Mouse (Mus musculus) gonadal fat pad, adult 2 months (tissue): ENCODE data around the gene Kank2. TPM values are rescaled to one million over a fixed set of nuclear protein-coding genes. Genes with fewer than 3 reads are reported as not detected.

Experiments used
- DNase-seq: peaks from one replicate; pipeline ENCODE4 v3.0.0-alpha.2; 2012; ENCODE audit warnings: low read depth
- polyA plus RNA-seq: library from polyadenylated mRNA; depleted of rRNA; stranded (reverse); fragments of >200 nt; gene quantifications from 2 replicates; pipeline ENCODE4 v1.2.3, GENCODE M21; 2012; rRNA removed

The Kank2 gene
- 29.5 and 33.5 TPM in 2 replicates for polyA plus RNA-seq

DNA sequence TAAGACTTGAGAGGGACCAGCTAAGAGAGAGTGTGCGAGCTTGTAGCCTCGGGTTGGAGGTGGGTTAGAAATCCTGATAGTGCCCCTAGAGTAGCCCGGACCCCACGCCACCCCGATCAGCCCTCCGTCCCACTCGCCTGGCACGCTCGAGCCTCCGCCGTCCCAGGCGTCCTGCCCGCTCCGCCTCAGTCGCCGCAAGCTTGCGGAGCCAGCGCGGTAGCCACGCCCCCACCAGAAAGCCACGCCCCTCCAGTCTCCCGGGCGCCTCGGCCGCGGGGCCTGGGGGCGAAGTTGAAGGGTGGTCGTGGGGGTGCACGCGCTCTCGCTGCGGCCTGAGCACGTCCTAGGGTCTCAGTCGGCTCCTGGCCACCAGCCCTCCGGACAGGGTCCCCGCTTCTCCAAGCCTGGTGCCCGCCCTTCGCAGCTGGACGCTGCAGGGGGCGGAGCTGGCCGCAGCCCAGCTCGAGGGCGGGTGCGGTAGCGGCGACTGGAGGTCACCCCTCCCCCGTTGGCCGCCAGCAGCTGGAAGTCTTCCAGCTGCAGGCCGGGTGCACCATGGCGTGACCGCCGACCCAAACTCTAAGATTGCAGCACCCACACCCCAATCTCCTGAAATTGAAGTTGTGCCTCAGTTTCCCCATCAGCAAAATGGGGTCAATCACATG is at the start of gene Kank2:
TSS of gene Kank2 (minus strand) at position 400 of the 665 bp plus-strand sequence.
- DNase-seq, result no peak

GRCm38 (mm10) chr9:21847926-21848325 is 49.4 kb upstream of the Kank2 start:
- DNase-seq, result no peak

DNA sequence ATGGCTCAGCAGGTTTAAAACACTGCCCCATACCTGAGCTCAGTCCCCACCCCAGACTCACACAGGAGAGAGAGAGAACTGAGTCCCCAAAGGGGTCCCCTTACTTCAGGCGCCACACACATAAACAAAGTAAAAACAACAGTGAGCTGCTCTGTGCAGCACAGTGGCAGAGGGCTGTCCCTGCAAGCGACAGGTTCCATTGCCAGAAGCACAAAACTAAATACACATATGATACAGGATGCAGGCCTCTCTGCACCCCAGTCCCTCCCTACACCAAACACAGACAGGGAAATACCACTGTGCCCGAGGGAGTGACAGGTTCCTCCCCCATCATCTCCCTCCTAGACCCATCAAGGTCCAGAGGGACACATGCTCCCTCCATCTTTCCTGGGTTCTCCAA is 48.9 kb upstream of the Kank2 start:
- DNase-seq, result no peak

GRCm38 (mm10) chr9:21846755-21847341 is 48.3 kb upstream of the Kank2 start:
- no peak for DNase-seq

DNA sequence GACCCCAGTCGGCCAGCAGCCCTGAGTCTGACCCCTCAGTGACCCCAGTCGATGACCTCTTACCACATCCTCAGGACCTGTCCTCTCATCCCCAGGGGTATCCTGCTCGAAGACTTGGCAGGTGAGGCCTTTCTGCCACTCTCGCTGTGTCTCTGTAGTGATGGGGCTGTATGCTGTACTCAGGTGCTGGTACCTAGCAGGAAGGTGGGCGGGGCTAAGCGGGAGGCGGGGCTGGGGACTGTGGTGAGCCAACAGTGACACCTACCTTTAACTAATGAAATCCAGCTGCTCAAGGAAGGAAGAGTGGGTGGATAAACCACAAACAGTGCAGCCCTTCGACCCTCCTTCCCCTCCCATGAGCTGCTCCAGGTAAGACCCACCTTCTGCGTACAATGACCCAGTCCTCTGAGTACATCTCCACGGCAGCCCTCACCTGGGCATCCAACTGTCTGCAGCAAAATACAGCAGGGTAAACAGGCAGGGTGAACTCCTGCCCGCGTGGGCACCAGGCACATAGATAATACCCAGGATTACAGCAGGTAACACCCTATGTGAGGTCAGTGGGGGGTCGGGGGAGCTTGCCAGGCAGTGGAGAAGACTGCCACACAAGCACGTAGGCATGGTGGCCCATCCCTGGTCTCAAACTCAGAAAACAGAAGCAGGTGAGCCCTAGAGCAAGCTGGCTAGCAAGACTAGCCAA is 47.0 kb upstream of the Kank2 start:
- no peak for DNase-seq

GRCm38 (mm10) chr9:21843086-21843485 is 44.5 kb upstream of the Kank2 start:
- DNase-seq, result no peak

GRCm38 (mm10) chr9:21842391-21842790 is 43.8 kb upstream of the Kank2 start:
- no peak for DNase-seq

- DNase-seq, result no peak
Measured at GRCm38 (mm10) chr9:21841340-21841739, 42.8 kb upstream of the Kank2 start.

DNA sequence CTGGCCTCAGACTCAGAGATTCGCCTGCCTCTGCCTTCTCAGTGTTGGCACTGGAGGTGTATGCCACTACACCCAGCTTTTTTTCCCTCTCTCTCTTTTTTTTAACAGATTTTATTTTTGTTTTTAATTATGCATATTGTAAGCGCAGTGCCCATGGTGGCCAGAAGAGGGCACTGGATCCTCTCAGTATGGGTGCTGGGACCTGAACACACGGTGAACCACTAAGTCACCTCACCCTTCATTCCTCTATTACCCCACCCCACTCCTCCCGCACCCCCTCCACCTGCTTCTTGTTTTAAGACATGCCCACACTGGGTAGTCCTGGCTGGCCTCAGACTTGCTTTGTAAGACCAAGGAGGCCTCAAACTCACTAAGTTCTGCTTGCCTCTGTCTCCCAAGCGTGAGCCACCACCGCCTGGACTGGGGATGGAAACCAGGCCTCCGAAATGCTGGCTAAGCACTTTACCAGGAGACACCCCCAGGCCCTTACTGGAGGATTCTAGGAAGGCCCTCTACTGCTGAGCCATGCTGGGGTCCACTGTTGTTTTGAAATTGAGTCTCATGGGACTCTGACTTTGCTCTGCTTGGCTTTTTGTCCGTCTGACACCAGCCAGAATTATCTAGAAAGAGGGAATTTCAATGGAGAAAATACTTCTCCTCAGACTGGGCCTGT is 41.7 kb upstream of the Kank2 start:
- no peak for DNase-seq

GRCm38 (mm10) chr9:21837690-21838089 is 39.1 kb upstream of the Kank2 start:
- no peak for DNase-seq

DNA sequence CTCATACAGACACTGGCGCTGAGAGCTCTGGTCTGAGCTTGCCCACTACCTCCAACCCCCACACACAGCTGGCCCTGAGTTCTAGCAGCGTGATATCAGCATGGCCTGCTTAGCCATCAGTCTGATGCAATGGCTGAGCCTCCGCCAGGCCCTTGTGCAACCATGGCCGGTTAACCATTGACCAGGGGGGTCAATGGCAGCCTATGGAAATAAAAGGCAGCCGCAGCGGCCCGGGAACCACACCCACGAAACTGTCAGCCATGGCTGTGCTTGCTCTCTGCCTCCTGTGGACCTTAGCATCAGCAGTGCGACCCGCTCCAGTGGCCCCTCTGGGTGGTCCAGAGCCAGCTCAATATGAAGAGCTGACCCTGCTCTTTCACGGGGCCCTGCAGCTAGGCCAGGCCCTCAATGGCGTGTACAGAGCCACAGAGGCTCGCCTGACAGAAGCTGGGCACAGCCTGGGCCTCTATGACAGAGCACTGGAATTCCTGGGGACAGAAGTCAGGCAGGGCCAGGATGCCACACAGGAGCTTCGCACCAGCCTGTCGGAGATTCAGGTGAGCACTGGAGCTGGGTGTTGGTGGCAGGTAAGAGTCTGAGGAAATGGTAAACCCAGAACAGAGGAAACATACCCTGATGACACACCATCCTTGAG is 36.8 kb upstream of the Kank2 start, which contains the start of gene Angptl8:
TSS of gene Angptl8 (plus strand) at position 253 of the 655 bp plus-strand sequence.
- DNase-seq, result no peak

GRCm38 (mm10) chr9:21831558-21832240 is 33.2 kb upstream of the Kank2 start:
- no peak for DNase-seq

DNA sequence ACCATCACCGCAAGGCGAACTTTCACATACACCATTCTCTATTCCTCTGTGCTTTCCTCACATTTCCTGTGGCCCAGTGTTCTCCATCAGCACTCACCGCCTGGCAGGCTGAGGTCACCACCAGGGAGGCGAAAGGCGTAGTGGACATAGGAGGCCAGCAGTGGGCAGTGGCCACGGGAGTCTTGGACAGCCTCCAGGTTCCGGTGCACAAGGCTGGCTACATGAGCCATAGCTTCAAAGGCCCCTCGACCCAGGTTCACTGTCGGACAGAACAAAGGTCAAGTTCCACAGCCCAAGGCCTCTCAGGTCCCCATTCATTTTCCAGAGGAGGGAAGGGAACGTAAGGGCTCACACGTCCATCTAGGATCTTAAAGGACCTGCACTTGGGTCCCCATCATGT is 32.4 kb upstream of the Kank2 start:
- no peak for DNase-seq

DNA sequence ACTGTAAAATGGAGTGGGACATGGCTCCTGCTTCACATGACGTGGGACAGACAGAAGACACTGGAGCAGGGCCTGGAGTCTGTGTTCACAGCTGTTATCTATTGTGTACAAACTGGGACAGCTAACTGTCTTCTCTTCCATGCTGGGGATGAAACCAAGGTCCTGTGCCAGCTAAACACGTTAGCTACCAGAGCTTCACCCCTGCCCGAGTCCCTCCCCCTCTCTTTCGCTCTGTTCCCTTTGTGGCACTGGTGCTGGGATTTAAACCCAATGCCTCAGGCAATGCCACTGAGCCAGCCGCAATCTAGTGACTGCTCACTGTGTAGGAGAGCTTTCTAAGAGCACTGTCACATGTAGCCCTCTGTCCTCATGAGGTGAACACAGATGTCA is 31.9 kb upstream of the Kank2 start:
- no peak for DNase-seq

DNA sequence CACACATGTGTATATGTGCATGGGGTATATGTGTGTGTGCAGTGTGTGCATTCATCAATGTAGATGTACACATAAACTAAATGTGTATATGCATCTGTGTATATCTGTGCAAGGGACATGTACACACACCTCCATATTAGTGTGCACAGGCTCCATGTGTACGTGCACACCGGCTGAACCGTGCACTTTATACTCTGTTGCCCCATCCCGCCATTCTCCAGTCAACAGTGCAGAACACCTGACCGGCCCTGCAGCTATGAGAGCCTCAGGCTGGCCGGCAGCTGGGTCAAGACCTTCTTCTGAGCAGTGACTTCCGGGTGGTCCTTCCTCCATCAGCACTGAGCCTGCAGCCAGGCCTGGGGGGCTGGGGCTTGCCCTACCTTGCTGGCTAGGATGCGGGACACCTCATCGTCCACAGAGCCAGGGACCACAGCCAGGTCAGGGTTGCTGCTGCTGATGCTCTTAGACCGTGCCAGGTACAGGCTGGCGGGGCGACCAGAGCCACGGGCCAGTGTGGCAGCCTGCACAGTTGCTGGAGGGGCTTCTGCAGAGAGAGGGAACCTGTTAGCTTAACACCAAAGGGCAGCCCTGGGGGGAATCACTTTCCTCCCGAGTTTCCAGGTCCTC is 31.4 kb upstream of the Kank2 start:
- no peak for DNase-seq

DNA sequence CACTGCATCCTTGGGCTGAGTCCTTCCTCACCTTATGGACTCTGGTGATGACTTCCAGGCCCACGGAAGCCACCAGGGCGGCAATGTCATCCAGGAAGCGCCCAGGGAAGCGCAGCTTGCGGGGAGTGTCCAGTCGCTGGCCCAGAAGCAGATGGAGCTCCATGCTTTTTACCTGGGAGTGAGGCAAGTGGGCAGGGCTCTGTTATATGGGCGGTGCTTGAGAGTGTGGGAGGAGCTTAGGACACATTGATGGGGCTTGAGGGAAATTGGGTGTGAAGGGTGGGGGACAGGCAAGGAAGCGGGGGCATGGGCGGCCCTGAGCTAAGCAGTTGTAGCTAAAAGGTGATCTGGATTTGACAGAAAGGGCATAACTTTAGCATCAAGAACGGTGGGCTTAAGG is 25.8 kb upstream of the Kank2 start:
- no peak for DNase-seq

DNA sequence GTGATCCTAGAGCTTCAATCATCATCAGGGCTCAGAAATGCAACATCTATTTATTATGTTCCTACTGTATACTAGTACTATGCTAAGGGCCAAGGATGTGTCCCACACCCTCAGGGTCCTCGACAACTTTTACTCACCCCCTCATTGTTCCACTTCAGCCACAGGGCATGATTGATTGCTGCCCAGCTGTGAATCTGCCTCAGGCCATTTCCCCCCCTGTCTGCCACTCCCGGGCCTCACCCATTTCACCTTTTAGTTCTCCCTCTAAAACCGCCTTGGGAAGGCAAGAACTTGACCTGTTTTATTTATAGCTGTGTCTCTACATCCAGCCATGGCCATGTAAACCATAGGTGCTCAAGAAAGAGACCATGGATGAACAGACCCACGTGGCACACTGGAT is 25.4 kb upstream of the Kank2 start:
- DNase-seq, result no peak

GRCm38 (mm10) chr9:21822686-21823085 is 24.1 kb upstream of the Kank2 start:
- DNase-seq, result no peak

DNA sequence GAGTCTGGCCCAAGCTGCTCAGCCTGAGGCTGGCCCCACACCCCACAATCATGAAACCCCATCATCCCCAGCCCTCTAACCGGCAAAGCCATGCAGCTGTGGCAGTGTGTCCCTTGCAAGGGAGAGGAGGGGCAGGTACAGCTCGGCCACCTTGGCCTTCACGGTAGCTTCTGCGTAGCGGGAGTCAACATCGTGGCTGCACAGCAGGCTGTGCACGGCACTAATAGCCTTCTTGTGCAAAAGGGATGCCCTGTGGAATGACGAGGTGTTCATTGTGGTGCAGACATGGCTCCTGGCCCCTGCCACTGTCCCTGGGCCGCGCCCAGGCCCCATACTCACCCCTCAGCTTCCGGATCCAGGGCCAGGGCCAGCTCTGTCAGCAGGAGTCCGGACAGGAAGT is 21.6 kb upstream of the Kank2 start:
- no peak for DNase-seq

DNA sequence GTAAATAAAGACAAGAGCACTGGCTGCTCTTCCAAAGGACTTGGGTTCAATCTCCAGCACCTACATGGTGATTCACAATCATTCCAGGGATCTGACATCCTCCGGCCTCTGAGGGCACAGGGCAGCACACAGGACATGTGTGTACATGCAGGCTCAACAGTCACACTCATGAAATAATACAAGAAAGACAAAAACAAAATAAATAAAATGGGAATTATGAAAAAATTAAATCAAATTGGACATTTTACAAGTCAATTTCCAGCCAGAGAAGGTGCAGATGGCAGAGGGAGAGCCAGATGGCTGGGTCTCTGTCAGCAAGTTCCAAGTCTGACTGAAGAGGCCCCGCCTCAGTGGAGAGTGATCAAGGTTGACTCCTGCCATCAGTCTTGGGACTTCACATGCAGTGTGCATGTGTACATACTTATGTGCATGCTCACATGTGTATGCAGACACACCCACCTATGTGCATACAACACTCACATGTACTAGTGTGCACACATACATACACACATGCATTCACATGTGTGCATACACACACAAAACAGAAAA is 20.7 kb upstream of the Kank2 start:
- no peak for DNase-seq

- no peak for DNase-seq
Measured at GRCm38 (mm10) chr9:21818561-21818960, 20.0 kb upstream of the Kank2 start.
